ENCODE assay signal across 8 mouse cellular contexts in genomic region chr3:96262216-96262875, GRCm38 (mm10). TPM values are rescaled to one million over a fixed set of nuclear protein-coding genes. Genes with fewer than 3 reads are reported as not detected.
DNase-seq lines count a peak whose midpoint lies in the region; ATAC-seq and TF ChIP-seq lines count a peak whose summit lies in the region.

No protein-coding gene starts in this region.

- peak; percentile 62 for ATAC-seq in forebrain, embryonic 14.5 days
- ATAC-seq in liver, postnatal 0 days, result peak; percentile 73
- peak; percentile 78 for ATAC-seq in neural tube, embryonic 14.5 days (ENCODE audit: low read depth)

- no peaks in the 10 kb centered on the region for H3K27me3 ChIP-seq in E14TG2a.4 (ENCODE audit: insufficient read depth, low read length)
- H3K27me3 ChIP-seq in forebrain, embryonic 14.5 days (replicated peaks; ENCODE audit: control insufficient read depth, insufficient read depth, low read length), result no peaks in the 10 kb centered on the region
- no peaks in the 10 kb centered on the region for H3K27me3 ChIP-seq in liver, postnatal 0 days (ENCODE audit: insufficient read depth, low read length)
- H3K27me3 ChIP-seq in neural tube, embryonic 14.5 days (ENCODE audit: control insufficient read depth, insufficient read depth, low read length), result no peaks in the 10 kb centered on the region

- intact Hi-C loops in heart, postnatal 10 days (cut with DNase I), result no loop called here

- no peak for TF ChIP-seq EP300 in liver, postnatal 0 days (IDR thresholded peaks at IDR 0.05; ENCODE audit: low read depth)

- peak overlapping the region; percentile 79 for H3K4me3 ChIP-seq in E14TG2a.4 (replicated peaks; ENCODE audit: low read length)
- peak overlapping the region; percentile 55 for H3K4me3 ChIP-seq in forebrain, embryonic 14.5 days (ENCODE audit: low read depth, low read length)
- peak overlapping the region; percentile 70 for H3K4me3 ChIP-seq in liver, postnatal 0 days (ENCODE audit: low read depth, low read length)
- peak overlapping the region; percentile 61 for H3K4me3 ChIP-seq in neural tube, embryonic 14.5 days (ENCODE audit: low read depth, low read length)

- TF ChIP-seq CTCF in E14TG2a.4 (conservative IDR thresholded peaks at IDR 0.05; ENCODE audit: low read length), result no peak
- TF ChIP-seq CTCF in liver, postnatal 0 days (IDR thresholded peaks at IDR 0.05; ENCODE audit: low read depth), result no peak

- DNase-seq in c-Kit-positive CD71-positive TER-119-positive erythroid progenitor cells, embryonic 14.5 days (ENCODE audit: low spot score), result peak; percentile 87
- peak; percentile 88 for DNase-seq in forebrain, embryonic 14.5 days (ENCODE audit: low spot score)
- DNase-seq in heart, postnatal 10 days, result peak; percentile 93
- peak; percentile 89 for DNase-seq in large intestine, adult 2 months (ENCODE audit: low read depth, low spot score)
- DNase-seq in liver, postnatal 0 days, result peak; percentile 83
- peak; percentile 46 to 66 for DNase-seq in thymus, adult 18-20 months

- peak overlapping the region; percentile 84 for H3K4me2 ChIP-seq in forebrain, embryonic 14.5 days (ENCODE audit: low read length)
- peak overlapping the region; percentile 82 for H3K4me2 ChIP-seq in liver, postnatal 0 days (ENCODE audit: low read depth, low read length)
- peak overlapping the region; percentile 77 for H3K4me2 ChIP-seq in neural tube, embryonic 14.5 days (ENCODE audit: low read depth, low read length)

- peaks cover 53% of the 10 kb centered on the region for H3K4me1 ChIP-seq in E14TG2a.4 (replicated peaks; ENCODE audit: low read depth, low read length)
- peaks cover 18% of the 10 kb centered on the region for H3K4me1 ChIP-seq in forebrain, embryonic 14.5 days (ENCODE audit: control insufficient read depth, insufficient read depth, low read length)
- H3K4me1 ChIP-seq in liver, postnatal 0 days (ENCODE audit: insufficient read depth), result peaks cover 26% of the 10 kb centered on the region
- H3K4me1 ChIP-seq in neural tube, embryonic 14.5 days (ENCODE audit: control insufficient read depth, insufficient read depth, low read length), result peaks cover 13% of the 10 kb centered on the region; the same call in 1 of the 2 replicates

- no peaks in the 10 kb centered on the region for H3K36me3 ChIP-seq in E14TG2a.4 (ENCODE audit: insufficient read depth, low read length)
- H3K36me3 ChIP-seq in forebrain, embryonic 14.5 days (ENCODE audit: control insufficient read depth, insufficient read depth, low read length), result no peaks in the 10 kb centered on the region
- H3K36me3 ChIP-seq in liver, postnatal 0 days (replicated peaks; ENCODE audit: insufficient read depth, low read length), result no peaks in the 10 kb centered on the region
- no peaks in the 10 kb centered on the region for H3K36me3 ChIP-seq in neural tube, embryonic 14.5 days (ENCODE audit: control insufficient read depth, insufficient read depth, low read length)

- H3K9me3 ChIP-seq in E14TG2a.4 (ENCODE audit: low read length), result no peaks in the 10 kb centered on the region
- no peaks in the 10 kb centered on the region for H3K9me3 ChIP-seq in forebrain, embryonic 14.5 days (replicated peaks; ENCODE audit: control insufficient read depth, low read length)
- H3K9me3 ChIP-seq in liver, postnatal 0 days (ENCODE audit: low read length), result no peaks in the 10 kb centered on the region
- no peaks in the 10 kb centered on the region for H3K9me3 ChIP-seq in neural tube, embryonic 14.5 days (ENCODE audit: control insufficient read depth, low read length)

- peak overlapping the region; percentile 86 for H3K9ac ChIP-seq in forebrain, embryonic 14.5 days (ENCODE audit: low read length)
- peak overlapping the region; percentile 91 for H3K9ac ChIP-seq in liver, postnatal 0 days (replicated peaks)
- H3K9ac ChIP-seq in neural tube, embryonic 14.5 days (replicated peaks; ENCODE audit: low read depth, low read length), result peak overlapping the region; percentile 84

- WGBS in forebrain, embryonic 14.5 days, result under 1% methylated on average over 19 of the region's 19 CpGs
- under 1% methylated on average over 19 of the region's 19 CpGs for WGBS in large intestine, adult 2 months
- under 1% methylated on average over 19 of the region's 19 CpGs for WGBS in liver, postnatal 0 days (ENCODE audit: insufficient replicate concordance)
- under 1% methylated on average over 19 of the region's 19 CpGs for WGBS in neural tube, embryonic 14.5 days

- peak overlapping the region; percentile 98 for H3K27ac ChIP-seq in forebrain, embryonic 14.5 days (ENCODE audit: low read depth, low read length)
- H3K27ac ChIP-seq in liver, postnatal 0 days (ENCODE audit: low read depth), result peak overlapping the region; percentile 99
- H3K27ac ChIP-seq in neural tube, embryonic 14.5 days (ENCODE audit: low read depth, low read length), result peak overlapping the region; percentile 97

RNA-seq across cellular contexts. Expression of gene Hist2h4, which starts 0.8 kb away (rescaled TPM):
- polyA plus RNA-seq in forebrain, embryonic 14.5 days (2014; fragmentation: Nextera tagmentation; extraction: Ambion mirVana), result 3.8 and 8.1 TPM in 2 replicates
- 10 to 100 TPM; 49.8 to 51.8 TPM for total RNA-seq in heart, postnatal 10 days (2021)
- 5.8 and 5.9 TPM in 2 replicates for polyA plus RNA-seq in large intestine, adult 2 months (2012; rRNA removed)
- 40.3 and 56.7 TPM in 2 replicates for polyA plus RNA-seq in liver, postnatal 0 days (2015; fragmentation: Nextera tagmentation; extraction: Ambion mirVana)
- 4.2 TPM in 2 replicates for polyA plus RNA-seq in neural tube, embryonic 14.5 days (2014; fragmentation: Nextera tagmentation; extraction: Ambion mirVana)

RNA-seq across cellular contexts. Expression of gene Hist2h3b, which starts 6.1 kb away (rescaled TPM):
- polyA plus RNA-seq in forebrain, embryonic 14.5 days (2014; fragmentation: Nextera tagmentation; extraction: Ambion mirVana), result 42.3 and 52.1 TPM in 2 replicates
- total RNA-seq in heart, postnatal 10 days (2021), result 100 to 1,000 TPM; 369 to 427 TPM
- polyA plus RNA-seq in large intestine, adult 2 months (2012; rRNA removed), result 62.7 and 75.7 TPM in 2 replicates
- polyA plus RNA-seq in liver, postnatal 0 days (2015; fragmentation: Nextera tagmentation; extraction: Ambion mirVana), result 56.1 and 84.5 TPM in 2 replicates
- polyA plus RNA-seq in neural tube, embryonic 14.5 days (2014; fragmentation: Nextera tagmentation; extraction: Ambion mirVana), result 5.3 and 11.5 TPM in 2 replicates

RNA-seq across cellular contexts. Expression of gene Hist2h2bb, which starts 7.2 kb away (rescaled TPM):
- polyA plus RNA-seq in forebrain, embryonic 14.5 days (2014; fragmentation: Nextera tagmentation; extraction: Ambion mirVana), result 10.8 and 17.6 TPM in 2 replicates
- 100 to 1,000 TPM; 376 to 419 TPM for total RNA-seq in heart, postnatal 10 days (2021)
- 11.8 and 17.3 TPM in 2 replicates for polyA plus RNA-seq in large intestine, adult 2 months (2012; rRNA removed)
- 9.4 and 11.0 TPM in 2 replicates for polyA plus RNA-seq in liver, postnatal 0 days (2015; fragmentation: Nextera tagmentation; extraction: Ambion mirVana)
- polyA plus RNA-seq in neural tube, embryonic 14.5 days (2014; fragmentation: Nextera tagmentation; extraction: Ambion mirVana), result 2.0 and 2.8 TPM in 2 replicates

RNA-seq across cellular contexts. Expression of gene Hist2h3c1, which starts 15.9 kb away (rescaled TPM):
- 0.85 TPM in 1 of 2 replicates, not detected in the other for polyA plus RNA-seq in forebrain, embryonic 14.5 days (2014; fragmentation: Nextera tagmentation; extraction: Ambion mirVana)
- total RNA-seq in heart, postnatal 10 days (2021), result under 1 TPM in 1 of 2 experiments, not detected in 1; 0.22 TPM
- polyA plus RNA-seq in large intestine, adult 2 months (2012; rRNA removed), result not detected in 2 replicates
- polyA plus RNA-seq in liver, postnatal 0 days (2015; fragmentation: Nextera tagmentation; extraction: Ambion mirVana), result 0.78 and 1.5 TPM in 2 replicates
- 0.18 and 0.67 TPM in 2 replicates for polyA plus RNA-seq in neural tube, embryonic 14.5 days (2014; fragmentation: Nextera tagmentation; extraction: Ambion mirVana)

RNA-seq across cellular contexts. Expression of gene Hist2h2aa1, which starts 17.0 kb away (rescaled TPM):
- 23.1 and 35.7 TPM in 2 replicates for polyA plus RNA-seq in forebrain, embryonic 14.5 days (2014; fragmentation: Nextera tagmentation; extraction: Ambion mirVana)
- 10 to 100 TPM; 21.8 to 28.9 TPM for total RNA-seq in heart, postnatal 10 days (2021)
- 112 and 147 TPM in 2 replicates for polyA plus RNA-seq in large intestine, adult 2 months (2012; rRNA removed)
- 107 and 123 TPM in 2 replicates for polyA plus RNA-seq in liver, postnatal 0 days (2015; fragmentation: Nextera tagmentation; extraction: Ambion mirVana)
- 9.7 and 17.4 TPM in 2 replicates for polyA plus RNA-seq in neural tube, embryonic 14.5 days (2014; fragmentation: Nextera tagmentation; extraction: Ambion mirVana)

Comparison
In these comparisons a context has a peak if more than half of its experiments do, and no peak if none do; other contexts are left out.
1. Peak in every context shown above with its lines: DNase-seq, ATAC-seq, H3K4me3 ChIP-seq and H3K27ac ChIP-seq.